Mouse (Mus musculus) 3134 (cell line): Measurements from ENCODE around the gene Gm4969.
"Not testable (repeated sequence)": the region's sequence is repeated elsewhere in the genome, so short reads cannot be mapped to it uniquely, and the experiment has no call there.

Experiments
- DNase-seq: peaks from one replicate; pipeline ENCODE4 v3.0.0-alpha.2; 2011; ENCODE audit warnings: low spot score; ENCODE audit not compliant: insufficient read length; ENCODE audit errors: extremely low read depth

Gene Gm4969

DNA sequence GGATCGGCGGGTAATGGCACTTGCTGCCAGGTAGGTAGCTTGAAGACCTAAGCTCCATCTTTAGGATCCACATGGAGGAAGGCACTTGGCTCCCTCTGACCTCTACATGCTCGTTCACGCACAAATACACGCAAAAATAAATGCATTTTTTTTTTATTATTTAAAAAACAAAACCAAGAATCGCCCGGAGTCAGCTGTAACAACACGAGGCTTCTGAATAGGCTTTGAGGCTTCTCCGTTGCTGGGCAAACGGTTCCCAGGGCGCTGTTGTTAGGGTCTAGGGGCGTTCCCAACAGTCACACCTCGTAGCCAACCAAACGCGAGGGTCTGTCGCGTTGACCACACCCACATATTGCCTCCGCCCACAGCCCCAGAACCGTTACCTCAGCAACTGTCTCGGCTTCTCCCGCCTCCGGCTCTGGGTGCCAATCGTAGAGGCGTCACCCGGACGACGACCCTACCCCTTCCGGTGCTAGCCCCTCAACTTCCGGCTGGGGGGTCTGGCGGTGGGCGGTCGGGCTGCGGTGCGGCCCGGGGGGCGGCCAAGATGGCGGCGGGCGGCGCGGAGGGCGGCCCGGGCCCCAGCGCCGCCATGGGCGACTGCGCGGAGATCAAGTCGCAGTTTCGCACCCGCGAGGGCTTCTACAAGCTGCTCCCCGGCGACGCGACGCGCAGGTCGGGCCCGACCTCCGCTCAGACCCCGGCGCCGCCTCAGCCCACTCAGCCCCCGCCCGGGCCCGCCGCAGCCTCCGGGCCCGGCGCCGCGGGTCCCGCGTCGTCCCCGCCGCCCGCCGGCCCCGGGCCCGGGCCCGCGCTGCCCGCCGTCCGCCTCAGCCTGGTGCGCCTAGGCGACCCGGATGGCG lies 42.2 kb downstream of the Gm4969 start, which contains the start of gene Dmwd:
Dmwd (plus strand) TSS at position 505 of the 863 bp plus-strand sequence.
- peak; percentile 91 for DNase-seq

DNA sequence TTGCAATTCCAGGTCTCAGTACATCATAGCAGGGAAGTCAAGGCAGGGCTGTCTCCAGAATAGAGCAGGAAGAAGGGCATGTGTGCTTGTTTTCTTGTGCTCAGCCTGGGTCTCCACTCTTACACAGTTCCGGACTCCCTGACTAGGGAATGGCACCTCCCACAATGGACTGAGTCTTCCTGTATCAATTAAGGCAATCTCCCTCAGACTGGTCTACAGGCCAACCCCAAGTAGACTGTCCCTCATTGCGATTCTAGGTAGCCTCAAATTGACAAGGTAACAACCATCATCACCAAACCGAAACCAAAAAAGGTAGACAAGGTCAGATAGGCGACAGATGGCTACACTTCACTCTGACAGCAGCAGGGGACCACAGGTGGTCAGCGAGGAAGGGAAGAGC lies 42.9 kb downstream of the Gm4969 start:
- no peak for DNase-seq

DNA sequence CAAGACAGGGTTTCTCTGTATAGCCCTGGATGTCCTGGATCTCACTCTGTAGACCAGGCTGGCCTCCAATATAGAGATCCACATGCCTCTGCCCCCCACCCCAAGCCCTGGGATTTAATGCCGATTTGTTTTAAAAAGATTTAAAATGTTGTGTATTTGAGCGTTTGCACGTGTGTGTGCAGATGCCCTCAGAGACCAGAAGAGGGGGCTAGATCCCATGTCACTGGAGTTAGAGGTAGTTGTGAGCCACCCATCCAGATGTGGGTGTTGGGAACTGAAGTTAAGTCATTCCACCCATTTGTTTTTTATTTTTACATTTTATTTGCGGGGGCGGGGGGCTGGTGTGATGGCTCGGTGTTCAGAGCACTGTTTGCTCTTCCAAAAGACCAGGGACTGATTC lies 43.7 kb downstream of the Gm4969 start:
- no peak for DNase-seq

DNA sequence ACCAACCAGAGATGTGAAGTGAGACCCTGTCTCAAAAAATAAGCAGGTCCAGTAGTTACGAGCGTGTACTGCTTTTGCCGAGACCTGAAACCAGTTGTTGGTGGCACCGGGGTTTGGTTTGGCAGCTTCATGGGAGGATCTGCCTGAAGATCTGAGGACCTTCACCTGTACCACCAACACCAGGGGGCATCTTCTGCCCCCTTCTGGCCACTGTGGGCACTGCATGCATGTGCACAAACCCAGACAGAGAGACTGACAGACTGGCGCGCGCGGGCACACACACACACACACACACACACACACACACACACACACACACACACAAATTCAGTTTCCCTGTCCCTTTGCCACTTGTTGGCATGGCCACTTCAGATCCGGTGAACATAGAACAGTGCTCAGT lies 44.7 kb downstream of the Gm4969 start:
- no peak for DNase-seq

DNA sequence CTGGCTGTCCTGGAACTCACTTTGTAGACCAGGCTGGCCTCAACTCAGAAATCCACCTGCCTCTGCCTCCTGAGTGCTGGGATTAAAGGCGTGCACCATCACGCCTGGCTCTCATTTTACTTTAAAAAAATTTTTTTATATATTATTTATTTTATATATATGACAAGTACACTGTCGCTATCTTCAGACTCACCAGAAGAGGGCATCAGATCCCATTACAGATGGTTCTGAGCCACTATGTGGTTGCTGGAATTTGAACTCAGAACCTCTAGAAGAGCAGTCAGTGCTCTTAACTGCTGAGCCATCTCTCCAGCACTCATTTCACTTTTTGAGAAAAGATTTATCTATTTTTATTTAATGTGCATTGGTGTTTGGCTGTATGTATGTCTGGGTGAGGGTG lies 47.1 kb downstream of the Gm4969 start:
- DNase-seq, result not testable (repeated sequence)

DNA sequence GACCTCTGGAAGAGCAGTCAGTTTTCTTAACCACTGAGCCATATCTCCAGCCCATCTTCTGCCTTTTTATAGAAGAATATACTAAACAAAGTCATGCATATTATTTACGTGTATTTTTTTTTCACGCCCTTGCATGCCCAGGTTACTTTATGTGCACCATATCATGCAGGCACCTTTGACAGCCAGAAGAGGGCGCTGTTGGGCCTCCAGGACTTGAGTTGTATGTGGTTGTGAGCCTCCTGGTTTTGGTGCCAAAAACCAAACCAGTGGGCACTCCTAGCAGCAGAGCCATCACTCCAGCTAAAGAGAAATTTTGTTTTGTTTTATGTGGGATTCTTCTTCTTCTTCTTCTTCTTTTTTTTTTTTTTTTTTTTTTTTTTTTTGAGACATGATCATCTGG lies 48.7 kb downstream of the Gm4969 start:
- DNase-seq, result no peak

DNA sequence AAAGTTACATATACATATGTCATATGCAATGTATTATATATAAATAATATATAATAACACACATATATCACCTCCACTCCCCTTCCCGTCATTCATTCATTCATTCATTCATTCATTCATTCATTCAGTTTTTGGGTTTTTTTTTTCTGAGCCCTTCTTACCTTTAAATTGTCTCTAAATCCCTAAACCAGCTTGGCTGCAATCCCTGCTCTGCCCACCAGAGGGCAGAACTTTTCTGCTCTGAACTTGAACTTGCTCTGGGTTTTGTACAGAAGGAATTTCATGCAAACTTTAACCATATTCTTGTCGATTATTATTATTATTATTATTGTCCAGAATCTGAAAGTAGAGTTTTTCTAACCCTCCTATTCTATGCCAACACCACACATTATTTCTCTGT lies 49.5 kb downstream of the Gm4969 start:
- DNase-seq, result no peak

DNA sequence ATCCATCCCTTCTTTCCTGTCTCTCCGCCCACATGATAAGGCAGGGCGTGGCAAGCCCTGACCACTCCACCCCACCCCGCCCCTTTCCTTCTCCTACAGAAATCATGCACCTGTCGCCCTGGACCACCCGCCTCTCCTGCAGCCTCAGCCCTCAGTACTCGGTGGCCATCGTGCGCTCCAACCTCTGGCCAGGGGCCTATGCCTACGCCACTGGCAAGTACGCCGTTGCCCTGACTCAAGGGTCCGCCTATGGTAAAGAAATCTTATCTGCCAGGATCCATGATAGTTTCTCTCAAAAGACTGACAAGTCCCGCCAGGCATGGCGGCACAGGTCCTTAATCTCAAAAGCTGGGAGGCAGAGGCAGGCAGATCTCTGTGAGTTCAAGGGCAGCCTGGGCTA lies 50.2 kb downstream of the Gm4969 start:
- no peak for DNase-seq

DNA sequence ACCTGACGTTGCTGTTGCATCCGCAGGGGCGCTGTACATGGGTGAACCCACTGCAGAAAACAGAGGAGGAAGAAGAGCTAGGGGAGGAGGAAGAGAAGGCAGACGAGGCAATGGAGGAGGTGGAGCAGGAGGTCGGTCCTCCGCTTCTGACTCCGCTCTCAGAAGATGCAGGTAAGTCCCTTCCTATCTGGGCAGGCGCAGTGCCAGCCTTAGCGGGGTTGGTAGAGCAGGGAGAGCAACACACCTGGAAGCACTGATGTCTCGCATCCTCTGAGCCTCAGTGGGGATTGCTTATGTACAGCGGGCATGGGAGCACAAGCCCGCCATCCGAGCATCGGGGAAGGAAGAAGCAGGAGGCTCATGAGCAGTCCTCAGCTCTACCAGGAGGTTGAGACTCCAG lies 51.1 kb downstream of the Gm4969 start:
- DNase-seq, result no peak

DNA sequence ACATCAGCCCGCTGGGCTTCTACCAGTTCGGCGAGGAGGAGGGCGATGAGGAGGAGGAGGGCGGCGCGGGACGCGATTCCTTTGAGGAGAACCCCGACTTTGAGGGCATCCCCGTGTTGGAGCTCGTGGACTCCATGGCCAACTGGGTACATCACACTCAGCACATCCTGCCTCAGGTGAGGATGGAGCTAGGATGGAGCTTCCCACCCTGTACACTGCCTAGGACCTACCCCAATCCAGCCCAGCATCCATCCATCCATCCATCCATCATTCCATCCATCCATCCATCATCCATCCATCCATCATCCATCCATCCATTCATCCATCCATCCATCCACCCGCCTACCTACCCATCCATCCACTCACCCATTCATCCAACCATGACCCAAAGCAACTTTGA lies 52.3 kb downstream of the Gm4969 start:
- DNase-seq, result no peak

DNA sequence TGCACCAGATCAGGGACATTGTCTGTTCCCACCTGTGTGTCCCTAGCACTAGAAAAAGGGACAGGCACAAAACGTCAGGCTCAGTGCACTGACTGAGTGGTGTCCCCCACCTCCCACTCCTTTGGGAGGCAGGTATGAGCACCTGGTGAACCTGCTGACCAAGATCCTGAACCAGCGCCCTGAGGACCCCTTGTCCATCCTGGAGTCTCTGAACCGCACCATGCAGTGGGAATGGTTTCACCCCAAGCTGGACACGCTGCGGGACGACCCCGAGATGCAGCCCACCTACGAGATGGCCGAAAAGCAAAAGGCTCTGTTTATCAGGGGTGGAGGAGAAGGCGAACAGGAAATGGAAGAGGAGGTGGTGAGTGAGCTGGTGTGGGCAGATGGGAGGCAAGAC lies 60.8 kb downstream of the Gm4969 start:
- no peak for DNase-seq

DNA sequence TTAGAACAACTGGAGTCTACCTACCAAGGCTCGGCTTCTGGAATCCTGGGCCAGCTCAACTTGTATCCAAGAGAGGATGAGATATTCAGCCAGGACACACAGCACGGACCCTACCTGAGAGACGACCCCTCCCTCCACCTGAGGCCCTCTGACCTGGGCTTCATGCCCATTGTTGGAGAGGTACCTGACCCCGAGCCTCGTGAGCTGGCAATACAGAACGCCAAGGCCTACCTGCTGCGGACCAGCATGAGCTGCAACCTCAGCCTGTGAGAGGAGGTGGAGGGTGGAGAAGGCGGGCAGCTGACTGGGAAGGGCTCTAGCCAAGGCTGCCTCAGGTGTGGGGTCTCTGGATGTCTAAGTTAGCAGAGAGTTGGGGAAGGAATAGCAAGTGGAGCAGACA lies 63.1 kb downstream of the Gm4969 start:
- DNase-seq, result no peak

DNA sequence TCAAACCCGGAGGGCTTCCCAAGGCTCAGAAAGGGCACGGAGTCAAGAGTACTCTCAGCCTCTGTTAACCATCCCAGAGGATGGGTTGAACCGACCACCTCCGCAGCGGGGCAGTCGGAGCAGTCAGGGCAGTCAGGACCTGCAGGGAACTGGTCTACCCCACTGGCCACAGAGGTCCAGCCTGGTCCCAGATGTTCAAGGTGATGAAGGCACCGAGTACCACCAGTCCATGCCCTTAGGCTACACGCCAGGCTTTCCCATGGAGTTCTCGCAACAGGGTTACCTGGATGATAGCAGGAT lies 63.4 kb downstream of the Gm4969 start:
- no peak for DNase-seq

DNA sequence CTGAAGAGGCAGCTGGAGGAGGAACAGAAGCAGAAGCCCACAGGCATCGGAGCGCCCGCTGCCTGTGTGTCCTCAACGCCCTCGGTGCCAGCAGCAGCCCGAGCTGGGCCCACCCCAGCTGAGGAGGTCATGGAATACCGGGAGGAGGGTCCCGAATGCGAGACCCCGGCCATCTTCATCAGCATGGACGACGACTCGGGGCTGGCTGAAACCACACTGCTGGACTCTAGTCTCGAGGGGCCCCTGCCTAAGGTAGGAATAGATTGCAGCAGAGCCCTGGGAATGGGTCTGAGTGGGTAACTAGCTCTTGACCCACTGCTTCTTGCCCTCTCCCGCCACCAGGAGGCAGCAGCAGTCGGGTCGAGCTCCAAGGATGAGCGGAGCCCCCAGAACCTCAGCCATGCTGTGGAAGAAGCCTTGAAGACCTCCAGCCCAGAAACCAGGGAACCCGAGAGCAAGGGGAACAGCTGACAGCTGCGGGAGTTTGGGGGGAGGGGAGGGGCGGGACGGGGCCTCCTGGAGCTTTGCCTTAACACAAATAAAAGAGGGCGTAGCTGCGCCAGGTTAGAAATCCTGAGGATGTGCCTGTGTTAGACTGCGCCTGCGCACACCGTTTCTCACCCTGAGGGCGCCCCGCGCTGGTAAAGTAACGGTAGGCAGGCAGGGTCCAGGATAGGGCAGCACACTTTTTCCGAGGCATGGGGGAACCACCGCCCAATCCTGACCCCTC lies 64.0 kb downstream of the Gm4969 start, which contains the start of gene Rsph6a:
Rsph6a (plus strand) TSS at position 644 of the 730 bp plus-strand sequence.
- no peak for DNase-seq

DNA sequence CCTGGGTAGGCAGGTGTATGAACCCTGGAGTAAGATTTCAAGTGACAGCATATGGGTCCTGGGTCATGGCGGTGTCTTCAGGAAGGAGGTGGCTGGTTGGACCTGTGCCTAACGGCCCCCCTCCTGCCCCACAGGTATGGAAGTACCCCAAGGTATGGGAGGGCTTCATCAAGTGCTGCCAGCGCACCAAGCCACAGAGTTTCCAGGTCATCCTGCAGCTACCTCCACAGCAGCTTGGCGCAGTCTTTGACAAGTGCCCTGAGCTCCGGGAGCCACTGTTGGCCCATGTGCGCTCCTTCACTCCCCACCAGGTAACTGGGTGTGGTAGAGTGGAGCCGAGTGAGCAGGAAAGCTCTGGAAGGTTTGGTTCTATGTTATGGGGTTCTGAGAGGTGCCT lies 65.0 kb downstream of the Gm4969 start:
- no peak for DNase-seq

DNA sequence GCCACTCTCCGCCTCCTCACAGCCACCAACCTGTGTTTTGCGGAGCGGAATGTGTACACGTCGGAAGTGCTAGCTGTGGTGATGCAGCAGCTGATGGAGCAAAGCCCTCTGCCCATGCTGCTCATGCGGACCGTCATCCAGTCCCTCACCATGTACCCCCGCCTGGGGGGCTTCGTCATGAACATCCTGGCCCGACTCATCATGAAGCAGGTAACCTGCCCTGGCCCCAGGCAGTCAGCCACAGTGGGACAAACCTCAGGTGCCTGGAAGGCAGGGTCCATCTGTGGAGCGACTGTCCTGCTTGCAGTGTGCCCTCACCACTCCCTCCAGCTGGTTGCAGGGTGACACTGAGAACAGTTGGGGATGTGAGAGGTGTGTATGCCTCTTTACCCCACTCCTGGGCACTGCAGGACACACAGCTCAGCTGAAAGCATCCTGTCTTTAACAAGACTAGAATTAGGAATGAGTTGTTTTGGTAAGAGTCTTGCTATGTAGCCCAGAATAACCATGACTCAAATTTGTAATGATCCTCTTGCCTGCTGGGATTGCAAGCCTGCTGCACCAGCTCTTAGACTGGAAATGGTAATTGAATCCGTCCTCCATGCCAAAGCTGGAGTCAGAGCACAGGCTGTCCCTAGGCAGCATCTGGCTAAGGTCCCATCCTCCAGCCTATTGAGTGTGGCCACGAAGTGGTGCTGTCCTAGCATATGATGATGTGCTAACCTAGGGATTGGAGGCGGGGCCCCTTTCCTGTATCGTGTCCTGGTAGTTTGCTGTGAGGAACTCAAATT lies 65.6 kb downstream of the Gm4969 start:
- no peak for DNase-seq

DNA sequence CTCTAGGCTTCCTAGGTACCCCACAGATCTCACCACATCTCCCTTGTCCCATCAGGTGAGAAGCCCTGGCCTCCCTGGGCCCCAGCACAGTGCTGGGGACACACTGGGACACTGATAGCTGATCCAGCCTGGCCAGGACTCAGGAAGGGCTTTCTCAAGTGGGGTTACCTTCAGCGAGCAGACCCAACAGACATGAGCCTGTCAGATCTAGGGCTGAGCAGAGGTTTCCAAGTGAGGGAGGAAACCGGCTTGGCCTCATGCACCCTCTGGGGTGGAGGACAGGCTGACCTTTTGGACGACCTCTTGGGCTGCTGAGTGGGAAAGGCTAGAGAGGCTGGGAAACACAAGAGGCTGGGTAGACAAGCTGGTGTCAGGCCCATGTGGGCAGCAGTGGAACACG lies 67.0 kb downstream of the Gm4969 start:
- DNase-seq, result no peak

DNA sequence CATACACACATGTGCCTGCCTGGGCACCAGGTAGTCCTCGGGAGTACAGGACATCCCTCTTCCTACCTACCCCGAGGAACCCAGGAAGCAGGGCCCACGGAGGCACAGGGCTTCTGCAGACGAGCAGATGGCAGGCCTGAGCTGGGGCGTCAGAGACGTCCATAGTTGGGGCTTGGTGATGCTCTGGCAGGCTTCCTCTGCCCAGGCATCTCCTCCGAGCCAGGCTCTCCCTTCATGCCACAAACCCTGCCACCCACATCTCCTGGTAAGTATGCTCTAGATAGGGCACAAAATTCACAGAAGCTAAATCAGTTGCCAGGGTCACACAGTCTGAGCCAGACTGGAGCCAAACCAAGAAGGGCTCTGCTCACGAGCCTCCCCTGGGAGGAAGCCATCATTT lies 68.0 kb downstream of the Gm4969 start:
- DNase-seq, result no peak

DNA sequence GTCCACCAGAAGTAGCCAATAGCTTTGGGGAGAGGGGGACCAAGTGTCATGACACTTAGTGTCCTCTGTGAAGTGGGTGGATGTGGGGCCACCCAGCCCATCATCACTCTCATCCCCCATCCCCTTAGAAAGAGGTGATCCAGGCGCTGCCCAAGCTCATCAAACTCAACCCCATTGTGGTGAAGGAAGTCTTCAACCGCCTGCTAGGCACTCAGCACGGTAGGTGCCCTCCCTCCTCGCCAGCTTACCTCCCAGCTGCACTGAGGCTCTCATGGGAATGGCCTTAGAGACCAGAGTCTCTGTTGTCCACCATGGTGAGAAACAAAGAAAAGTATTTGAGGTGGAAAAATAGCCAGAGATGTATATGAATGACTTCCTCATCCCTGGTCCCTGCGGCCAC lies 68.9 kb downstream of the Gm4969 start:
- DNase-seq, result no peak
